Mouse (Mus musculus) CH12.LX (cell line): ENCODE results near the gene Zfp874a. TPM values are rescaled to one million over a fixed set of nuclear protein-coding genes. Genes with fewer than 3 reads are reported as not detected.

Source experiments
- DNase-seq: peaks from one replicate; pipeline ENCODE4 v3.0.0-alpha.2; 2013; ENCODE audit errors: extremely low read depth
- H3K27ac ChIP-seq: 2 replicates; pipeline ENCODE4 v1.5.1; 2012; ENCODE audit warnings: low read depth, mild to moderate bottlenecking, control low read depth, moderate library complexity; ENCODE audit not compliant: insufficient read depth
- H3K27me3 ChIP-seq: replicated peaks from 2 replicates; pipeline ENCODE3; 2012; ENCODE audit warnings: inconsistent platforms
- H3K36me3 ChIP-seq, 2 experiments: replicated peaks in 1 of 2; 2 replicates each; pipeline versions ENCODE3 to v1.6.1; 2012; ENCODE audit warnings: inconsistent platforms in 1 of 2, low read length in 1 of 2, mild to moderate bottlenecking in 1 of 2, mixed read lengths in 1 of 2, moderate library complexity in 1 of 2; ENCODE audit not compliant: control insufficient read depth in 1 of 2, insufficient read depth in 1 of 2
- H3K4me1 ChIP-seq, 2 experiments: 2 replicates each; pipeline ENCODE4 v1.6.1; 2012; ENCODE audit warnings: inconsistent platforms in 1 of 2, moderate library complexity in 1 of 2; ENCODE audit not compliant: insufficient read depth in 2 of 2, control insufficient read depth in 1 of 2
- H3K4me2 ChIP-seq: 2 replicates; pipeline ENCODE4 v1.6.1; 2012; ENCODE audit warnings: low read depth, mild to moderate bottlenecking, control low read depth; ENCODE audit not compliant: poor library complexity, insufficient read depth, severe bottlenecking
- H3K4me3 ChIP-seq, 3 experiments: fragments of 150-350 bp in 1 of 3; sonication (generic) in 1 of 3; replicated peaks in 1 of 3; 2 replicates each; pipeline versions ENCODE3 to v1.5.1; 2011 to 2012; ENCODE audit warnings: low read depth in 2 of 3, low read length in 2 of 3, mild to moderate bottlenecking in 2 of 3, moderate library complexity in 2 of 3, control low read depth in 1 of 3, improper control_type of control experiment in 1 of 3, inconsistent platforms in 1 of 3, mixed read lengths in 1 of 3; ENCODE audit not compliant: poor library complexity in 1 of 3
- H3K79me2 ChIP-seq: replicated peaks from 2 replicates; pipeline ENCODE4 v1.6.1; 2012; ENCODE audit warnings: mild to moderate bottlenecking, moderate library complexity; ENCODE audit not compliant: control insufficient read depth, poor library complexity, insufficient read depth, severe bottlenecking; ENCODE audit errors: extremely low read depth
- H3K9ac ChIP-seq: 2 replicates; pipeline ENCODE4 v1.6.1; 2012; ENCODE audit warnings: low read depth, mild to moderate bottlenecking, control low read depth, moderate library complexity; ENCODE audit not compliant: insufficient read depth
- H3K9me3 ChIP-seq: replicated peaks from 2 replicates; pipeline ENCODE3; 2012; ENCODE audit warnings: low read length, inconsistent platforms, mixed read lengths
- BHLHE40 ChIP-seq: IDR thresholded peaks from 2 replicates; pipeline ENCODE4 v1.6.1; 2011; ENCODE audit warnings: mild to moderate bottlenecking, low read depth, low read length, improper control_type of control experiment
- CHD1 ChIP-seq: IDR thresholded peaks from 2 replicates; pipeline ENCODE4 v1.6.1; 2012; ENCODE audit warnings: low read depth, low read length, improper control_type of control experiment, inconsistent platforms
- CHD2 ChIP-seq: IDR thresholded peaks from 2 replicates; pipeline ENCODE4 v1.6.1; 2011; ENCODE audit warnings: low read length, improper control_type of control experiment
- CTCF ChIP-seq, 2 experiments: IDR thresholded peaks in 1 of 2; conservative IDR thresholded peaks in 1 of 2; 2 replicates each; pipeline ENCODE4 v1.5.1; 2011 to 2012; ENCODE audit warnings: low read depth in 2 of 2, low read length in 2 of 2, improper control_type of control experiment in 1 of 2, inconsistent platforms in 1 of 2, mild to moderate bottlenecking in 1 of 2, moderate library complexity in 1 of 2
- E2F4 ChIP-seq: IDR thresholded peaks from 2 replicates; pipeline ENCODE4 v1.6.1; 2011; ENCODE audit warnings: low read depth, low read length, improper control_type of control experiment; ENCODE audit not compliant: insufficient replicate concordance
- ELF1 ChIP-seq: IDR thresholded peaks from 2 replicates; pipeline ENCODE4 v1.6.1; 2014; ENCODE audit warnings: low read depth, mild to moderate bottlenecking, inconsistent platforms, low read length, improper control_type of control experiment
- EP300 ChIP-seq: IDR thresholded peaks from 2 replicates; pipeline ENCODE4 v1.6.1; 2011; ENCODE audit warnings: low read length, improper control_type of control experiment
- ETS1 ChIP-seq: conservative IDR thresholded peaks from 2 replicates; pipeline ENCODE4 v1.6.1; 2012; ENCODE audit warnings: low read depth, mild to moderate bottlenecking, inconsistent platforms, low read length, improper control_type of control experiment, moderate library complexity
- GABPA ChIP-seq: IDR thresholded peaks from 2 replicates; pipeline ENCODE4 v1.6.1; 2012; ENCODE audit warnings: low read depth, low read length, improper control_type of control experiment, inconsistent platforms; ENCODE audit not compliant: insufficient replicate concordance
- HCFC1 ChIP-seq: IDR thresholded peaks from 2 replicates; pipeline ENCODE4 v1.6.1; 2012; ENCODE audit warnings: low read depth, mild to moderate bottlenecking, inconsistent platforms, low read length, improper control_type of control experiment
- IRF4 ChIP-seq: IDR thresholded peaks from 2 replicates; pipeline ENCODE4 v1.6.1; 2014; ENCODE audit warnings: low read depth, mild to moderate bottlenecking, inconsistent platforms, low read length, improper control_type of control experiment
- JUN ChIP-seq: IDR thresholded peaks from 2 replicates; pipeline ENCODE4 v1.6.1; 2011; ENCODE audit warnings: low read depth, mild to moderate bottlenecking, low read length, improper control_type of control experiment, moderate library complexity; ENCODE audit not compliant: insufficient read depth
- JUND ChIP-seq: conservative IDR thresholded peaks from 2 replicates; pipeline ENCODE4 v1.6.1; 2011; ENCODE audit warnings: low read depth, low read length, improper control_type of control experiment
- KAT2A ChIP-seq: IDR thresholded peaks from 2 replicates; pipeline ENCODE4 v1.6.1; 2012; ENCODE audit warnings: low read length, improper control_type of control experiment, inconsistent platforms; ENCODE audit not compliant: insufficient replicate concordance
- MAFK ChIP-seq: IDR thresholded peaks from 2 replicates; pipeline ENCODE4 v1.6.1; 2011; ENCODE audit warnings: low read length, improper control_type of control experiment; ENCODE audit not compliant: insufficient replicate concordance
- MAX ChIP-seq: IDR thresholded peaks from 2 replicates; pipeline ENCODE4 v1.6.1; 2011; ENCODE audit warnings: low read length, improper control_type of control experiment
- MAZ ChIP-seq: IDR thresholded peaks from 2 replicates; pipeline ENCODE4 v1.6.1; 2012; ENCODE audit warnings: low read depth, mild to moderate bottlenecking, inconsistent platforms, low read length, improper control_type of control experiment, moderate library complexity
- MEF2A ChIP-seq: IDR thresholded peaks from 2 replicates; pipeline ENCODE4 v1.6.1; 2014; ENCODE audit warnings: low read depth, mild to moderate bottlenecking, inconsistent platforms, low read length, improper control_type of control experiment, borderline replicate concordance
- MXI1 ChIP-seq: IDR thresholded peaks from 2 replicates; pipeline ENCODE4 v1.6.1; 2011; ENCODE audit warnings: mild to moderate bottlenecking, low read depth, low read length, improper control_type of control experiment
- MYC ChIP-seq: IDR thresholded peaks from 2 replicates; pipeline ENCODE4 v1.6.1; 2011; ENCODE audit warnings: low read depth, mild to moderate bottlenecking, improper control_type of control experiment, low read length
- NELFE ChIP-seq: IDR thresholded peaks from 2 replicates; pipeline ENCODE4 v1.6.1; 2011; ENCODE audit warnings: low read depth, low read length, improper control_type of control experiment
- NRF1 ChIP-seq: IDR thresholded peaks from 2 replicates; pipeline ENCODE4 v1.6.1; 2014; ENCODE audit warnings: low read depth, mild to moderate bottlenecking, inconsistent platforms, low read length, improper control_type of control experiment, moderate library complexity
- PAX5 ChIP-seq: IDR thresholded peaks from 2 replicates; pipeline ENCODE4 v1.6.1; 2012; ENCODE audit warnings: low read length, inconsistent platforms, mixed read lengths
- POLR2A ChIP-seq: IDR thresholded peaks from 2 replicates; pipeline ENCODE4 v1.6.1; 2011; ENCODE audit warnings: low read depth, mild to moderate bottlenecking, improper control_type of control experiment, low read length
- POLR2AphosphoS2 ChIP-seq: IDR thresholded peaks from 2 replicates; pipeline ENCODE4 v1.6.1; 2011; ENCODE audit warnings: low read depth, low read length, improper control_type of control experiment
- RAD21 ChIP-seq: IDR thresholded peaks from 2 replicates; pipeline ENCODE4 v1.6.1; 2011; ENCODE audit warnings: low read depth, mild to moderate bottlenecking, low read length, improper control_type of control experiment, moderate library complexity
- RCOR1 ChIP-seq: conservative IDR thresholded peaks from 2 replicates; pipeline ENCODE4 v1.6.1; 2012; ENCODE audit warnings: low read depth, mild to moderate bottlenecking, inconsistent platforms, low read length, improper control_type of control experiment
- SMC3 ChIP-seq: IDR thresholded peaks from 2 replicates; pipeline ENCODE4 v1.6.1; 2011; ENCODE audit warnings: low read depth, low read length, improper control_type of control experiment
- TBP ChIP-seq: conservative IDR thresholded peaks from 2 replicates; pipeline ENCODE4 v1.6.1; 2011; ENCODE audit warnings: low read depth, low read length, improper control_type of control experiment
- TCF12 ChIP-seq: IDR thresholded peaks from 2 replicates; pipeline ENCODE4 v1.6.1; 2014; ENCODE audit warnings: low read depth, mild to moderate bottlenecking, inconsistent platforms, low read length, improper control_type of control experiment
- UBTF ChIP-seq: IDR thresholded peaks from 2 replicates; pipeline ENCODE4 v1.6.1; 2012; ENCODE audit warnings: low read depth, mild to moderate bottlenecking, inconsistent platforms, low read length, improper control_type of control experiment, moderate library complexity
- USF1 ChIP-seq: IDR thresholded peaks from 2 replicates; pipeline ENCODE4 v1.6.1; 2014; ENCODE audit warnings: low read depth, mild to moderate bottlenecking, inconsistent platforms, low read length, improper control_type of control experiment
- USF2 ChIP-seq: conservative IDR thresholded peaks from 2 replicates; pipeline ENCODE4 v1.6.1; 2011; ENCODE audit warnings: low read depth, low read length, improper control_type of control experiment
- ZC3H11A ChIP-seq: IDR thresholded peaks from 2 replicates; pipeline ENCODE4 v1.6.1; 2012; ENCODE audit warnings: low read depth, mild to moderate bottlenecking, inconsistent platforms, low read length, improper control_type of control experiment
- ZKSCAN1 ChIP-seq: IDR thresholded peaks from 2 replicates; pipeline ENCODE4 v1.6.1; 2012; ENCODE audit warnings: low read depth, inconsistent platforms, low read length, improper control_type of control experiment, borderline replicate concordance
- ZMIZ1 ChIP-seq: IDR thresholded peaks from 2 replicates; pipeline ENCODE4 v1.6.1; 2012; ENCODE audit warnings: low read depth, mild to moderate bottlenecking, inconsistent platforms, low read length, improper control_type of control experiment
- ZNF384 ChIP-seq: IDR thresholded peaks from 2 replicates; pipeline ENCODE4 v1.6.1; 2012; ENCODE audit warnings: low read depth, low read length, improper control_type of control experiment, inconsistent platforms
- dilution Hi-C: fragments of 300-500 bp; cut with MboI; formaldehyde crosslinking; loops from 2 replicates; pipeline ENCODE4 v1.14.3; 2020; ENCODE audit warnings: low sequenced_read_pairs; ENCODE audit not compliant: extremely low pct_unique_long_range_greater_than_20kb, extremely low pct_ligation_motif_present
- in situ Hi-C: fragments of 300-500 bp; cut with MboI; formaldehyde crosslinking; loops from 3 replicates; pipeline ENCODE4 v1.14.3; 2019; ENCODE audit warnings: low sequenced_read_pairs, low pct_ligation_motif_present, low pct_unique_long_range_greater_than_20kb, mixed read lengths
- polyA plus RNA-seq: library from polyadenylated mRNA; unstranded; fragments of >175 nt; gene quantifications from 2 replicates; pipeline ENCODE4 v1.2.1, GENCODE M21; 2012; ENCODE audit warnings: low read depth; ENCODE audit not compliant: insufficient read length
- total RNA-seq, 2 experiments: library from RNA; depleted of rRNA; stranded (reverse); fragments of 300-350 nt in 1 of 2; fragments of >200 nt in 1 of 2; gene quantifications; 2 replicates each; pipeline ENCODE4 v1.2.3; 2012 to 2014

Zfp874a gene
- 7.1 and 7.6 TPM in 2 replicates for total RNA-seq (2012; rRNA removed)
- total RNA-seq (2014; rRNA removed): 16.8 and 23.6 TPM in 2 replicates
- 6.1 and 6.5 TPM in 2 replicates for polyA plus RNA-seq

- H3K4me3 ChIP-seq: peak within 1 kb of the TSS; percentile 64 to 85 (median 71)
- no peaks in the 10 kb centered on the region for H3K27me3 ChIP-seq
- in situ Hi-C loops: no loop called here
- H3K36me3 ChIP-seq: peaks cover 6 to 18% of the 10 kb centered on the region in 2 experiments
- no peak within 1 kb of the TSS for H3K27ac ChIP-seq
- DNase-seq: peak; percentile 85
- peak within 1 kb of the TSS; percentile 56 for H3K9ac ChIP-seq
- H3K4me1 ChIP-seq: peaks cover 2 to 17% of the 10 kb centered on the region in 2 experiments; a peak in 2 of 4 replicates
- no peaks in the 10 kb centered on the region; the same call in 1 of the 2 replicates for H3K79me2 ChIP-seq
- H3K4me2 ChIP-seq: peak within 1 kb of the TSS; percentile 85
- no peaks in the 10 kb centered on the region for H3K9me3 ChIP-seq
- dilution Hi-C loops: no loop called here
- TF ChIP-seq ETS1: no peak
- TF ChIP-seq E2F4: no peak
- peak; percentile 53; the same call in 1 of the 2 replicates for TF ChIP-seq TCF12
- no peak for TF ChIP-seq ZKSCAN1
- TF ChIP-seq CTCF (conservative IDR thresholded peaks at IDR 0.05 in 1 of 2, IDR thresholded peaks at IDR 0.05 in 1 of 2; ENCODE audit: low read depth in 2 of 2, low read length in 2 of 2): no peak
- TF ChIP-seq BHLHE40: 0 out of 2 replicates have a peak, but pooled peaks have one; percentile 12
- TF ChIP-seq MAFK: no peak
- no peak for TF ChIP-seq EP300
- TF ChIP-seq USF1: no peak
- peak; percentile 20; the same call in 1 of the 2 replicates for TF ChIP-seq MEF2A
- peak; percentile 93 for TF ChIP-seq MXI1
- TF ChIP-seq CHD2: no peak
- no peak for TF ChIP-seq UBTF
- peak; percentile 40; the same call in 1 of the 2 replicates for TF ChIP-seq JUN
- no peak for TF ChIP-seq USF2
- no peak for TF ChIP-seq CHD1
- peak; percentile 37; the same call in 1 of the 2 replicates for TF ChIP-seq NRF1
- TF ChIP-seq ELF1: 0 out of 2 replicates have a peak, but pooled peaks have one; percentile 56
- TF ChIP-seq ZNF384: no peak
- 0 out of 2 replicates have a peak, but pooled peaks have one; percentile 27 for TF ChIP-seq MAZ
- TF ChIP-seq GABPA: no peak; the same call in 1 of the 2 replicates
- peak; percentile 43; the same call in 1 of the 2 replicates for TF ChIP-seq NELFE
- peak; percentile 65 for TF ChIP-seq MAX
- TF ChIP-seq RCOR1: 0 out of 2 replicates have a peak, but pooled peaks have one; percentile 19
- no peak for TF ChIP-seq POLR2AphosphoS2
- peak; percentile 74; the same call in 1 of the 2 replicates for TF ChIP-seq KAT2A
- TF ChIP-seq POLR2A: peak; percentile 42
- peak; percentile 93 for TF ChIP-seq HCFC1
- no peak for TF ChIP-seq IRF4
- no peak for TF ChIP-seq PAX5
- no peak for TF ChIP-seq ZC3H11A
- TF ChIP-seq SMC3: no peak
- TF ChIP-seq MYC: peak; percentile 45; the same call in 1 of the 2 replicates
- 0 out of 2 replicates have a peak, but pooled peaks have one; percentile 48 for TF ChIP-seq TBP
- no peak for TF ChIP-seq ZMIZ1
- TF ChIP-seq JUND: peak; percentile 66
- TF ChIP-seq RAD21: no peak
These were observed at the start of gene Zfp874a for GRCm38 (mm10) chr13:67451172-67452020. Gene Zfp874a, minus strand, starts transcription at chr13:67451624.
